Mouse (Mus musculus) CD4-positive, CD25-positive, alpha-beta regulatory T cell, adult 4 months (primary cell): Measurements from ENCODE around the gene Olfr954. TPM values are rescaled to one million over a fixed set of nuclear protein-coding genes. Genes with fewer than 3 reads are reported as not detected.

ENCODE experiments used
- ATAC-seq: one replicate; pipeline ENCODE4 v1.8.0; 2017
- polyA plus RNA-seq, 2 experiments: library from polyadenylated mRNA; unstranded; fragments of 100-300 nt; shearing (Covaris generic); gene quantifications; one replicate each; pipeline ENCODE4 v1.2.1; 2017

Gene Olfr954
- polyA plus RNA-seq = not detected

DNA sequence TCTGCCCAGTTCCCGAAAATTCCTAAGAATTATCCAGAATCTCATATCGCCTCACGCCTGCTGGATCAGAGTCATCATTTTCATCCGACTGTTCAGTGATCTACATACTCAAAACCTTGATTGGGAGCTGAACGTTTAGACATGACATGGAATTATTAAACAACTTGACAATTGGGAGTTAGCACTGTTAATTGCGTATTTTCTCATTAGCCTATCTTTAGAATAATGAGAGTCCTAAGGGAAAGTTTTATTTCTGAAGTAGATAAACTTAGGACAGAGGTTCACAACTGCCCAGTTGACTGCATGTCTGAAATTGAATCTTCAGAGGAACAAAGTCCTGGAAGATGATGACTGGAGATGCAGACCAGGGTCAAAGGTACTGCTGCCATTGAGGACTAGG lies at the start of gene Olfr954:
Gene Olfr954, plus strand, starts transcription at position 301 of the 400 bp plus-strand sequence.
- no peak for ATAC-seq

DNA sequence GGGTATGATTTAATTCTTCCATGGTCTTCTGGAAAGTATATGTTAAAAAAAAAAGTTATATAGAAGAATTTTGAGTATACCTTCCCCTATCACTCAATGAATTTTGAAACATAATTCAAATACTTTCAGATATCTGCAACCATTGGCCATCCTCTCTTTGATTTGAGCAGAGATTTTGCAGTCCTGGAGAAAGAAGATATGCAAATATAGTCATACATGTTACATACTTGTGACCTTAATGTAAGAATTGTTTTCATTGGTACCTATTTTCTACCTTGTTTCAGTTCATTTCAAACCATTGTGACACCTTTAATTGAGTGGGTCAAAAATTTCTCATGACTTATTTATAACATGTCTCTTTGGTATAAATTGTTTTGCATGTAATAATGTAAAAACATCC lies 29.5 kb upstream of the Olfr954 start, which contains the start of gene Olfr952:
Gene Olfr952, minus strand, starts transcription at position 101 of the 400 bp plus-strand sequence.
- no peak for ATAC-seq

DNA sequence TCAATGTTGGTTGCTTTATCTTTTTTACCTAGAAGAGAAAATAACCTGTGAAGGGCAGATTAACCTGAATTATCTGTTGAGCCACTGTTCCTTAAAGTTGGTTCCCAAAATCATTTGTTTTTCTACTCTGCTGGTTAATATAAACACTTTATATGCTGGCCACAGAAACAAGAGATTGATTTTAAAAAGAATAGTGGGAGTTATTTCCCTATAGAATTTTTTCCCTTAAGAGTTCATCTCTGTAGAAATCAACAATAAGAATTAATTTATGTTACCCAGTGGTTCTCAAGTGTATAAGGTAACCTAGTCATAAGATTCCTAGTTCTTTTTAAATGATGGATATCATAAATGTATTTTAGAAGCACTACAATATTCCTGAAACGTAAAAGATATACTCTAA lies 15.3 kb downstream of the Olfr954 start, which contains the start of gene Olfr955:
Gene Olfr955, minus strand, starts transcription at position 101 of the 400 bp plus-strand sequence.
- ATAC-seq = no peak

DNA sequence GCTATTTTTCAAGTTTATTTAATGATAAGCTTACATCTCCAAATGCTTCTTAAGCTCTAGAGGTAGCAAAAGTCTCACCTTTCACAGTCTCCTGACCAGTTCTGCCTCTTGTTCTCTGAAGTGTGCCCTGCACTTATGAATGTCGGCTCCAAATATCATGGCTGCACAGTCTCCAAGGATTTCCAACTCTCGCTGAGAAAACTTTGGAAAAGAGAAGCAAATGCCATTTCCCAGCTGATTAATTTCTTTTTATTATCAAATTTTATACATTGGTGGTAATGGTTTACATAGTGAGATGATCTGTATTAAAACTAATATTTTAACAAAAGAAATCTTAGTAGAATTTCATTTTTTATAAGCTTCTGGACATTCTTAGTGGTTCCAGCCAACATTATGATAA lies 37.4 kb downstream of the Olfr954 start, which contains the start of gene Olfr44:
Gene Olfr44, minus strand, starts transcription at position 101 of the 400 bp plus-strand sequence.
- ATAC-seq = no peak

DNA sequence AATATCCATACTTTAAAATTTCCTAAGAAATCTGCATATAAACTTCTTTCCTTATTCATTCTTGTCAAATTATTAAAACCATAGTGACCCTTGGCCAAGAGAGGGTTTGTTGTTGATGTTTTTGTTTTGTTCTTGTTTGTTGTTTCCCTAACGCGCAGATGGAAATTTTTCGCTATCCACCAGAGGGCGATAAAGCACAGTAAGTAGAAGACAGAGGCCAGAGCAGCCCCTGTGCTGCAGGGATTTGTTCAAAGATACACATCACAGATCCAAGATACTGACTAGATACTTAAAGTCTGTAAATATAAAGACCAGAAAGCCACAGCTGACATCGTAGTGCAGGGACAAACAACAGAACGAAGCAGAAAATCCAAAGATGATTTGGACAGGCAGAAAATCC lies 52.5 kb downstream of the Olfr954 start:
- no peak for ATAC-seq

DNA sequence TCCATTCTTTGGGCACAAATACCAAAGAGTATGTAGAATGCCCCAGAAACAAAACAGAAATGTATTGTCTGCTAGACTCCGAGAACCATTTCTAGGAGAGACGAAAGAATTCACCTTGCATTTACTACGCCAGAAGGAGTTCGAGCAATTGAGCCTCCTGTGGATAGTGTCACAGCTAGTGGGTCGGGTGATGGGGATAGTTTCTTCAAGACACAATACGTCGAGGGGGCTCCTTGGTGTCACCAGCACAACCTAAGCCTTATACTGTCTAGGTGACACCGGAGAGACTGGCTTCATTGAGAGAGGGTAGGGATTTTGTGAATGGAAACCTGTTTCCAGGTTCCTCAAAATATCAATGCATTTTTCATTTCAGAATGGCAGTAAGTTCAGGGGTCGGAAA lies 52.9 kb downstream of the Olfr954 start:
- no peak for ATAC-seq

Other genes starting within 250 kb of the Olfr954 start
- gene Olfr1537, start 206.7 kb upstream of the Olfr954 start, polyA plus RNA-seq = not detected
- not detected for gene Olfr945, start 179.9 kb upstream of the Olfr954 start, polyA plus RNA-seq
- gene Olfr948, start 130.7 kb upstream of the Olfr954 start, polyA plus RNA-seq = not detected
- gene Olfr951, start 69.3 kb upstream of the Olfr954 start, polyA plus RNA-seq = not detected
- gene Olfr952, start 29.6 kb upstream of the Olfr954 start, polyA plus RNA-seq = not detected
- gene Olfr955, start 15.2 kb downstream of the Olfr954 start, polyA plus RNA-seq = not detected
- gene Olfr44, start 37.3 kb downstream of the Olfr954 start, polyA plus RNA-seq = not detected
- not detected for gene Olfr957, start 59.1 kb downstream of the Olfr954 start, polyA plus RNA-seq
- gene Olfr958, start 97.4 kb downstream of the Olfr954 start, polyA plus RNA-seq = not detected
- gene Olfr959, start 118.9 kb downstream of the Olfr954 start, polyA plus RNA-seq = not detected
- gene AW551984, start 147.7 kb downstream of the Olfr954 start, polyA plus RNA-seq = not detected
- gene Olfr148, start 154.0 kb downstream of the Olfr954 start, polyA plus RNA-seq = not detected
- gene Olfr960, start 164.7 kb downstream of the Olfr954 start, polyA plus RNA-seq = not detected
- not detected for gene Olfr961, start 188.4 kb downstream of the Olfr954 start, polyA plus RNA-seq
- not detected for gene Olfr963, start 210.5 kb downstream of the Olfr954 start, polyA plus RNA-seq